Mouse (Mus musculus): ENCODE measurements around the gene Osbpl6.

The Osbpl6 gene

DNA sequence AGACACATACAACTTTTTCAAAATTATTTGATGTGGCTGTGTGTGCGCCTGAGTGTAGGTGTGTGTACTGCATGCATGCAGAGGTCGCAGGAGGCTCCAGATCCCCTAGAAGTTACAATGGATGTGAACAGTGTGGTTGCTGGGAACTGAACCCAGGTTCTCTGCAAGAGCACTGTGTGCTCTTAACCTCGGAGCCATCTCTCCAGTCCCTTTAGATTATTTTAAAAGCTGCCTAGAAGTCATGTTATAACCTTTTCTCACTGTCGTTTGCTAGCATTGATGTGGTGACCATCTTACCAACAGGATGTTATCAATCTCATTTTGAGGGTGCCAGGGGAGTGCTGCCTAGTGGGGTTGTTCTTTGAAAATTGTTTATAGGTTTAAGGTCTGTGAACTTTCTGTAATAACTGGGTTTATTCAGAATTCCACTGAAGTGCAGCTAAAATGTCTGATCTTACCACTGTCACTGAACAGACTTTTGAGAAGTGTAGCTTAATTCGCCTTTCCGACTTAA lies 15.2 kb downstream of the Osbpl6 start:
- DNase-seq (ENCODE audit: low read depth, low spot score): no peak

DNA sequence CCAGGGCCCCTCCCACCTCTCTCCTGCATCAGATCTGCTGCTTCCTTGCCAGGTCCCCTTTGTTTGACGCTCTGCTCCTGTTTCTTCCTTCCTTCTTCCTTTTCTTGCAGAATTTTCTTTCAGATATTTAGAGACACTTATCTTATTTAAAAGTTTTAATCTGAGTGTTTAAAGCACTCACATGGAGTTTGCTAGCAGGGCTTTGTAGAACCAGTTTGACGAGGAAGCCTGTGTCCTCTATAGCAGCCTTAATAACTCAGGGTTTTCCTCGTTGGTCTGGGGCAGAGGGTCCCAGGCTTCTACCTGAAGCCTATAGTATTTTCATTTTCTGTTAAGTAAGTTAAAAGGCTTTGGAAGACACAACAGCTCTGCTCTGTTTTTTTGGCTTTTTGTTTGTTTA lies 20.5 kb downstream of the Osbpl6 start:
- no peak for DNase-seq (ENCODE audit: low read depth, low spot score)

DNA sequence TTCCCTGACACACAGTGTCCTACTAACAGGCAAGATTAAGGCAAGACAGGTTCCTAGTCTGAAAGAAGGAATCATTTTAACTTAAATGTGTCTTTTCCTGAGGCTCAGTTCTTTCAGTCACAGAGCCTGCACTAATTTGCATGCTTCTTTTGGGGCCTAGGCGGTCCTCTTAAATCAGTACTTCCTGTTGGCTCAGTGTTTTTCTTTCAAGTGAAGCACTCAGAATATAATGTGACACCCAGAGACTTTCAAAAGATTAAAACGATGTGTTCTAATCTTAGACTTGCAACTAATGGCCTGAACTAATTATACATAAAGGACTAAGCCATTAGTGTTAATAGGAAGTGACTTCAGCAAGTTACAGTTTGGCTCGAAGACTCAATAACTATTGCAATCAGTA lies 23.0 kb downstream of the Osbpl6 start:
- no peak for DNase-seq (ENCODE audit: low read depth, low spot score)

DNA sequence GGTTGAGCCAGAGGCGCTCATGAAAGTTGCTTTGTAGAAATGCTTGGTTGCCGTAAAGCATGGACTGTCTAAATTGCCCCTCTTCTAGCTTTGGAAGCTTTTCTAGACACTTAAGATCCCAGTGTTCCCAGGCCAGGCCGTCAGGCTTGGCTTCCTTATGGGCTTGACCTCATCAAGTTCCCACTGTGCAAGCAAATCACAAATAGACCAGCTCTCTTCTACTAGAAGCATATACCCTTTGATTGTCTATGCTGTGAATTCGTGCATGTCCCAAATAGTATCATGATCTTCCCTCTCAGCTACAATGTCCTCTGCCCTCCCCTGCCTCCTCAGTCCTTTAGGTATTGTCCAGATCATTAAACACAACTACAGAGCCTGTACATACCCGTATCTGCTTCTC lies 23.5 kb downstream of the Osbpl6 start:
- DNase-seq (ENCODE audit: low read depth, low spot score): no peak

DNA sequence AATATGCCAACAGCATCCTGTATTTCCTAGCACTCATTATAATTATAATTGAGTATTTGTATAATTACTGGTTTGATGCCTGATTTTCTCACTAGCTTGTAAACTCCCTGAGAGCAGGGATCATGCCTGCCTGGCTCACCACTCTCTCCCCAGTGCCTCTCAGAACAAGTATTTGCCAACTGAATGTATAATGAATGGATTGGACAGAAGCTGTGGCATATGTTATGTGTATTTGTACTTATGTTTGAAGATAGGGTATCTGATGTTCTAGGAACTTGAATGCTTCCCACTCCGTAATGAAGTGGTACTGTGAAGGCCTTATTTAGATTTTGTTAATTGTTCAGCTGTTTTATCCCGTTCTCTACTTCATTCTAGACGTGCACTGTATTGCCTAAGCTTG lies 24.2 kb downstream of the Osbpl6 start:
- no peak for DNase-seq (ENCODE audit: low read depth, low spot score)

DNA sequence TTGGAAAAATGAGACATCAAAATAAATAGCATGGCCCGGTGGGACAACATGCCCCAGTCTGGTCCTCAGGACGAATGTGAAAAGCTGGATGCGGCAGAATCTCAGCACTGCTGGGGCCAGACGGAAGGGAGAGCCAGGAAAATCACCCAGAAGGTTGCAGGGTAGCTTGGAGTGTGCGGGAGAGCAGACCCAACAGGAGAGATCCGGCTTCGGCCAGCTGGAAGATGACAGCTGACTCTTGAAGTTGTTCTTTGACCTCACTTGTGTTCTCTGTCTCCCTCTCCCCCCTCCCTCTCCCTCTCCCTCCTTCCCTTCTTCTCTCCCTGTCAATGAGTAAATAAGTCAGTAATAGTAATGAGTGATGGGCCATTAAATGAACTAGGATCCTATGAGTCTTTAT lies 27.9 kb downstream of the Osbpl6 start:
- DNase-seq (ENCODE audit: low read depth, low spot score): no peak

DNA sequence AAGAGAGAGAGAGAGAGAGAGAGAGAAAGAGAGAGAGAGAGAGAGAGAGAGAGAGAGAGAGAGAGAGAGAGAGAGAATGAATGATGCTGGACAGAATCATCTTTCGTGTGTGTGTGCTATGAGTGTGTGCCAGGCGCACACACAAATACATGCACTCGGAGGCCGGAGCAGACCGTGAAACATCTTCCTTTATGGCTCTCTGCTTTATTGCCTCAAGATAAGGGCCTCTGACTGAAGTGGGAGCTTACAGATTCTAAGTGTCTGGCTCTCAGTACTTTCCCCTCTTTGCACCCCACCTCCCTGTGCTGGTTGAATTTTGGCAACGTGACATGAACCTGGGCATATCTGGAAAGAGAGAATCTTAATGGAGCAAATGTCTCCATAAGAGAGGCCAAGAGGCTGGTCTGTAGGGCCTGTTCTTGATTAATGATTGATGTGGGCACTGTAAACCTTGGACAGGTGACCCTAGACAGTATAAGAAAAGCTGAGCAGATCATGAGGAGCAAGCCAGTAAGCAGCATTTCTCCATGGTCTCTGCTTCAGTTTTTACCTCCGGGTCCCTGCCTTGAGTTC lies 29.4 kb downstream of the Osbpl6 start:
- no peak for DNase-seq (ENCODE audit: low read depth, low spot score)

DNA sequence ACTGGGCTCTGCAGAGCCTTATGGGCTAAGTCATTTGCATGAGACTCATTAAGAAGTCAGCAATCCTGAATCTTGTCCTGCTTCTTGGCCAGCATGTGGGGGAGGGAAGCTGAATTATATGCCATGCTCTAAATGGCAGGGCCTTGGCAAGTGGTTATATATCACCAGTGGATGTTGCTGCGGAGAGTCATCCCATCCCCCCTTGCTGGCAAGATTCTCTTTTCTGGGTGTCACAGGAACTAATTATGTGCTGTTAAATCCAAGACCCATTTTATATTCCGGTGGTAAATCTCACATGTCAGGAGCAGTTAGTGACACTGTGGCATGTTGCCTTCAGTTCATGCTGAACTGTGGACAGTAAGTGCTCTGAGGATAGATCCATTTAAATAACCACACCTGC lies 31.1 kb downstream of the Osbpl6 start:
- no peak for DNase-seq (ENCODE audit: low read depth, low spot score)

DNA sequence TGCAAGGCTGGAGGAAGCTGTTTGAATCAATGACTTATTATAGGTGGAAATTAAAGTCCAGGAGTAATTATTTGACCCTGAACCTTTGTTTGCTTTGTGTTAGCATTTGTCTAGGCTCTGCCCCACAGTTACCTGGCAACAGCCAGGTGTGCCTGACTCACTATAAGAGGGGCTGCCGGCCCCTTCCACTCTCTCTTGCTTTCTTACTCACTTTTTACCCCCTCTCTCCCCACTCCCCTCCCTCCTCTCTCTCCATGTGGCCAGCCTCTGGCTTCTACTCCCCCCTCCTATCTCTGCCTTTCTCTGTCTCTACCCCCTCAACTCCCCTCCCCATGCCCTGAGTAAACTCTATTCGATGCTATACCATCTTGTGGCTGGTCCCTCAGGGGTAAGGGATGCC lies 33.2 kb downstream of the Osbpl6 start:
- DNase-seq (ENCODE audit: low read depth, low spot score): no peak

DNA sequence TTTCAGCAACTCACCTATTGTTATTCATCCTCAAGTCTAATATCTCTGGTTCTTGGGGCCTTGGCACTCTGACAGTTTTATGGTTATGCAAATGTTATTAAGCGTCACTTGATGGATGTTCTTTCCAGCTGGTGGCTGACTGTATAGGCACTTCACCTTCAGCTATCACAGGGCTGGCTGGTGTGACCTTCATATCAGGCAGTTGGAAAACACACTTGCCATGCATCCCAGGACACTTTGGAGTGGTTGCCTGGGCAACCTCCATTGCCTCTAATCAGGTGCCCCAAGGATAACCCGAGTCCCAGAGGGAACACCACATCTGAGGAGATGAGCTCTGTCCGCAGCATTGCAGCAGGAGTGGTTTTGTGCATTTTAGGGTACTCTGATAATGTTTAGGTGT lies 35.8 kb downstream of the Osbpl6 start:
- peak; percentile 60 for DNase-seq (ENCODE audit: low read depth, low spot score)

DNA sequence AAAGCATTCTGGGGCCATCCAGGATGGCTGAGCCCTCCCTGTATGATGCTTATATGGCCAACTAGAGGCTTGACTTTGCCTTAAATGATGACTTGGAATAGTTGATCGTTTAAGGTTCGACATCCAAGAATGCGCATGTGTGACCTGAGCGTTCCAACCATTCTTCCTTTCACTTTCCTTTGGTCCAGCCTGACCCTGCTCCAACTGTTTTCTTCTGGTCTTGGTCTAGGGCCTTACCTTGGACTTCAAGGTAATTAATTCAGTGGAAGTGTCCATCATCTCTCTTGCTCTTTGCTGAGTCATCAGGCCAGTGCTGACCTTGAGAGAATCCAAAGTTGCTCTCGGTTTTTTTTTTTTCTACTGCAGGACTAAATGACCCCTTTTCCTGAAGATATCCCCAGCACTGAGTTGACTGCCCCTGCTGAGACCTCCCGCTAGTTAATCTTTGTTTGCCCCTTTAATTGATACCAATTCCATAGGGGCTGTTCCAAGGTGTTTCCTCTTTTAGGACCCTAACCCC lies 43.6 kb downstream of the Osbpl6 start:
- DNase-seq (ENCODE audit: low read depth, low spot score): peak; percentile 34

DNA sequence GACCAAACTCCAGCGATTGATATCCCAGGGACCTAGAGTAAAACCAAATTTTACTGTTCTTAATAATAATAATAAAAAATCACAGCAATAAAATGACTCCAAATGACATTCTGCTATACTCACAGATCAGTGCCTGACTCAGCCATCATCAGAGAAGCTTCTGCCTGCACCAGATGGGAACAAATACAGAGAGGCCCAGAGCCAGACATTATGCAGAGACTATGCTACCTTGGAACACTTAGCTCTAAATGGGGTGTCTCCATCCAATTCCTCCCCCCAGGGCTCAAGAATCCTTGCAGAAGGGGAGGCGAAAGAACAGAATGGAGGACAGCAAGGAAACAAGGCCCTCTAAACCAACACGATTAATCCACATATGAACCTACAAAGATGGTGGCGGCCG lies 60.4 kb downstream of the Osbpl6 start:
- no peak for DNase-seq (ENCODE audit: low read depth, low spot score)

DNA sequence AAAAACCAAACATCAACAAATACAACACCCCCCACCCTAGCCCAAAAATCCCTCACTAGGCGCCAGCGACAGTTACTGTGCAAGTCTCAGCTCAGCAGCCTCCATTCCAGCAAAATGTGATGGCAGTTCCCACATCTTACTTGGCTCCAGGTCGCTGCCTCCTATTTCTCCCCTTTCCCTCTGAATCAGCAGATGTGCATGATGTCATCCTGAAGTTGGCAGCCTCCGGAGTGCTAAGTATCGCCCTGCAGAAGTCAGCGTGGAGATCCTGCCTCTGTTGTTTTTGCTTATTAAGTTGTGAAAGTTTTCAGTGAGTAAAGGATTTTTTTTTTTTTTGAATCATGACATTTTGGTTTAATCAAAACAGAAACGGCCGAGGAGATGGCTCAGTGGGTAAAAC lies 61.9 kb downstream of the Osbpl6 start:
- no peak for DNase-seq (ENCODE audit: low read depth, low spot score)

DNA sequence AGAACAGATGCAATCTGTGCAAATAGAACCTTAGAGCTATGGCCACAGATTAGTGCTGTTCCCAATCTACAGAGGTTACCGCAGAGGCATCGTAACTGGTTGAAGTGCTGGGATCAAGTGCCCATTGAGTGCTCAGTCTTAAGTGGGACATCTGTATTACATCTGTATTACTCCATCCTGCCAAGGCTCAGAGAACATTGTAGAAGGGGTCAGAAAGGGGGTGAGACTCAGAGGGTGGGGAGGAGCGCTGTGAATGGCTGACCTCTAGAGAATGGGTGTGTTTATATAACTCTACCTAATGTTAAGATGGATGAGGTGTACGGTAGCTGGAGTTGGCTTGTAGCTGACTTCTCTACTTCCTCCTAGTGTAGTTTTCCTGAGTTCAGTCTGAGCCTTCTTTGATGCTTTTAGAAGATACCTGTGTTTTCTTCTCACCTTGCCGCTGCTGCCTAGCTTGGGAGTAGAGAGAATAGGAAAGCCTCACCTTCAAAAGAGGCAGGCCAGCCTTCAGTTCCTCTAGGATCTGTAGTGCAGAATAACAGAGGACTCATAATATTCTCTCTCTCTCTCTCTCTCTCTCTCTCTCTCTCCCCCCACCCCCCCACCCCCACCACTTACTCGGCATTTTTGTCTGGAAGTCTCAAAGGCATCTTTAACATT lies 62.9 kb downstream of the Osbpl6 start:
- no peak for DNase-seq (ENCODE audit: low read depth, low spot score)

DNA sequence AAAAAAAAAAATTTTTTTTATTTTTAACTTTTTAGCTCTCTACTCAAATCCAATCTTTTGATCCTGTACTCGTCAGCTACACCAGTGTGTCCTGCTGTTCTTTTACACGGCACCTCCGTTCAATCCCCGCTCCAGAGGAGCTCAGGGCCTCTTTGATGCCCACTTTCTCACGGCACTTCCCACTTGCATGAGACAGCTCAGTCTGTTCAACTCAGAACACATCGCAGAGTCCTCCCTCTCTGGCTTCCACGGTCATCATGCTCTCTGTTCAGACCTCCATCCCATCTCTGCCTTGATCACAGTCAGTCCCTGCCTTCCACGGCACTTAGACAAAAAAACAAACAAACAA lies 63.4 kb downstream of the Osbpl6 start:
- no peak for DNase-seq (ENCODE audit: low read depth, low spot score)

DNA sequence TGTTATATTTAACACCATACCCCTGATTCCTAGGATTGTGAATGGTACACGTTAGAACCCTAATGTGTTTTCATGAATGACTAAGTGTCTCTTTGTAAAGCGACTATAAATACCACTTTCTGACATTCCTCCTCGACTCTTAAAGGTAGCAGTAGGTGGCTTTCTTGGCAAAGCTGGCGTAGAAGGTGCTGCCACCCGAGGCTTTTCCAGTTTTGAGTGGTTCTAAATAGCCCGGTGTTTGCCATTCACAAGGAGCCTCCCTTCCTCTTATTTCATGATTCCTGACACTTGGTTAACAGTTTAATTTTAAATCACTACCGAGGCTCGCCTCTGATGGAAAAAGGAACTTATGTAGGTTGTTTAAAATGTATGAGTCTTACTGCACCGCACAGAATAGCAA lies 64.1 kb downstream of the Osbpl6 start:
- DNase-seq (ENCODE audit: low read depth, low spot score): no peak

DNA sequence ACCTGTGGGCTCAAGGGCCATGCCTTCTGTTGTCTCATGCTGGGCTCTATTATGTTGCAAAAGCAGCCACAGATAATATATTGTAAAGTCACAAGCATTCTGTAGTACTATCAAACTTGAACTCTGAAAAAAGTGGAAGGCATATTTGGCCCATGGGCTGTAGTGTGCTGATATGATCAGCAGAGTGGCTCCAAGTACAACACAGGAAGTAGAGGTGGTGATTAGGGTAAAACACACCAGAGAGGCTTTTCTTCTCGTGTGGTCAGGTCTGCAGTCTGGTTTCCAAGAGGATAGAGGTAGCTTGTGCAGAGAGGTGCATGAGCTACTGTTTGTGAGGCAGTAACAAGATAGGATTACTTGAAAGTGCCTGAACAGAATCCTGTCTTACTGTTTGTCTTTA lies 69.5 kb downstream of the Osbpl6 start:
- DNase-seq (ENCODE audit: low read depth, low spot score): no peak

DNA sequence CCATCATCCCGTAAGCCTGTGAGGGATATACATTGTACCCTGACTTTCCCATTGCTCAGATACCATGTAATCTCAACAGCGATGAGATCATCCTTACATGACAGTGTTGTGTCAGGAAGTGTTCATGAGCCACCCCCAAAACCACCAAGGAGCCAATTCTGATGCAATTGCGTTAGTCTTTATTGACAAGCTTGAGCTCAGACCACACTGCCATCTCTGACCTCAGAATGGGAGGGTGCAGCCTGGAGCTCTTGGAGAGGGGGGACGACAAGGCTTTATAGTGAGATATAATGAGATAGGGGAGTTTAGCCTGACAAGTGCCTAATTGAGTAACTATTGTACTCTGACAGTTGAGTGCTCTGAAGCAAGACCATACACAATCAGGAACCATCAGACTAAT lies 82.5 kb downstream of the Osbpl6 start:
- no peak for DNase-seq (ENCODE audit: low read depth, low spot score)

DNA sequence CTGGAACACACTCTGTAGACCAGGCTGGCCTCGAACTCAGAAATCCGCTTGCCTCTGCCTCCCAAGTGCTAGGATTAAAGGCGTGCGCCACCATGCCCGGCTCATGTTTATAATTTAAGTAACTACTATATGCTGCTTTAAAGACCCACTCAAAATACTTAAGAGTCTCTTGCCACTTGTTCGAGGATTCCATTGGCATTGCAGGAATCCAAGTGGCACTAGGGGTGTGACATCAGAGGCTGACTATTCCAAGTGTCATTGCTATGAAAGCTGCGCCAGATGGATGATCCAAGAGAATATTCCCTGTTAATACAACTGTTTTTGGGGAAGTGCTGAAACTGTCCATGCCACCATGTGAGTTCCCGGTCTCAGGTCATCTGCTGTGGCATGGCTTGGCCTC lies 83.9 kb downstream of the Osbpl6 start:
- no peak for DNase-seq (ENCODE audit: low read depth, low spot score)

DNA sequence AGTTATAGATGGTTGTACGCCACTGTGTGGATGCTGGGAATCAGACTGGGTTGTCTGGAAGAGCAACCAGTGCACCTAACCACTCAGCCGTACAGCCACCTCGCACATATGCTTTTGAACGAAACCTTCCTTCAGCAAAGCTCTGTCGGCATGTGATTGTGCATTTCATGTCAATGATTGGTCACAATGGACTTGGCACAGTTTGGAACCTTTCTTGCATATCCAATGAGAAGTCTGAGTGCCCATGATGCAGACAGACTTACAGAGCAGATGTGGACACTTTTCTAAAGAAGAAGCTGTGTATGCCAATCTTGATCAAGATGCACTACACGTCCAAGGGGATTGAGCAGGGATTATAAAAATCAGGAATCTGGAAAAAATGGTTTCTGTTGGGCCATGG lies 85.1 kb downstream of the Osbpl6 start:
- DNase-seq (ENCODE audit: low read depth, low spot score): no peak

DNA sequence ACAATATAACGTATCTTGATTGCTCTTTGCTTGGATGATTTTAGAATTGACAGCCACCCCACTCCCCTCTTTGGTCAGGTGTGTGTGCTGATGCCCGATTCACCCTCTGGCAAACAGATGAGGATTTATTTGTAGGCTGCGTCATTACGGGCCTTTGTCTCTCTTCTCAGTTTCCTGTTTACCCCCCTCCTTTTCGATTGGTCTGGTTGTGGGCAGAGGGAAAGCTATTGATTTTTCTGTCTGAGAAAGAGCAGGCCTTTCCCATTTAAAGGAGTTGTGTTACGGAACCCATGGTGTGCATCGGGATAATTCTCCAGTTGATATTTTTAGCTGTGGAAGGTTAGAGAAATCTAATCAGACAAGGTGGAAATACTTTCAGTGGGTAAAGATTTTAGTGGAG lies 85.9 kb downstream of the Osbpl6 start:
- DNase-seq (ENCODE audit: low read depth, low spot score): no peak

DNA sequence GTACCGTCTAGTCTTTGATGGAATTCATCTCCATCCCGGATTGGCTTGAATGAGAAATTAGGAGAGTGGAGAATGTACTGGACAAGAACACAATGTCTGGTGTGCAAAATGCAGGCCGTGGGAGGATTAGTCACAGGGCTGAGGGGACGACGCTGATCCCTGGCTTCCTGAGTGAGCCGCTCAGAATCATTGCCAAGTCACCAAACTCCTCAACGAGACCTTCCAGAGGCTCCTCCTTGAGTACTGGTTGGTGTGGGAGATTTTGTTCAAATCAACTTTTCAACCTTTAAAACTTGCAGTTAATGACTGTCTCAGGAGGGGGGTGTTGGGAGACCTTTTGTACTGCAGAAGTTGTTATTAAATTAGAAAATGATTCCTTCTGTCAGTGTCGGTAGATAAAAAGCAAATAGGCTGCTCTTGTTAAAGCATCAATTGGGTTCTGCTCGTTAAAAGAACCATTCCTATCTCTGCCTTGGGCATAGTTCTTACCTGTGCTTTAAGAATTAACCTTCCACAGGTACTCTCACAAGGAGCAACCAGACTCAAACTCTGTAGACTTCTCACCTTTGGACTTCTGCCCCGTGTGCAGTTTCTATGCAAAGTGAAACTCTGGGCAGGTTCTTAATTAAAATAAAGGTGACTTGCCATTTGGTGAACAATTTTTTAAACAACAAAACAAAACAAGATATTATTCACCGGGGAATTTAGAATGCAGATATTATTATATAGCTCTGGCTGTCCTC lies 89.9 kb downstream of the Osbpl6 start:
- no peak for DNase-seq (ENCODE audit: low read depth, low spot score)

DNA sequence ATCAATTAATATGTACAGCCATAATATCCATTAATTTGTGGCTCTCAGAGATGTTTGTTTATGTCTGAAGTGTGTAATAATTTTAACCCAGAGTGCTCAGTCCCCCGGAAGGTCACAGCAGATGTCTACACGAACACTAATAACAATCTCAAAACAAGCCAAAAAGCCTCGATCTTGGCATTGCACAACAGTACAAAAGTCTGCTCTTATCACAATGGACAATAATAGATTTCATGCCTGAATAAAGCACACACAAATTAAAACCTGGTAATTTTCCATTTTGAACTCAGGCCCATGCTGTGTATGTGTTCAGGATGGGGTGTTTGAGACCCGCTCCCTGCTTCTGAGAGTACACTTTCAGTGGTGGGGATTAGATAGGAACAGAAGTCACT lies 90.4 kb downstream of the Osbpl6 start:
- DNase-seq (ENCODE audit: low read depth, low spot score): no peak

Measured in R1 (cell line).